Mouse (Mus musculus) testis, adult 2 months (tissue): ENCODE measurements around the gene Foxn3.

Experiments
- CTCF ChIP-seq: fragments of 200-500 bp; IDR thresholded peaks from 2 replicates; pipeline ENCODE4 v1.5.1; 2012; ENCODE audit warnings: low read depth, mild to moderate bottlenecking, inconsistent platforms, low read length, moderate library complexity; ENCODE audit not compliant: control insufficient read depth, insufficient read depth, insufficient replicate concordance
- POLR2A ChIP-seq: fragments of 200-500 bp; IDR thresholded peaks from 2 replicates; pipeline ENCODE4 v1.6.1; 2012; ENCODE audit warnings: low read depth, mild to moderate bottlenecking, inconsistent platforms, low read length, moderate library complexity; ENCODE audit not compliant: control insufficient read depth

GRCm38 (mm10) chr12:99408089-99408488 lies 155.3 kb downstream of the Foxn3 start:
- no peak for TF ChIP-seq CTCF
- no peak for TF ChIP-seq POLR2A
